Mouse (Mus musculus) hindbrain, embryonic 11.5 days (tissue): ENCODE measurements around the gene Prkcd. TPM values are rescaled to one million over a fixed set of nuclear protein-coding genes. Genes with fewer than 3 reads are reported as not detected.

Source experiments
- ATAC-seq: fragments of 200-750 bp; cut with Nextera tagmentation; 2 replicates; pipeline ENCODE4 v1.8.0; 2017; ENCODE audit warnings: mild to moderate bottlenecking, moderate TSS enrichment, moderate library complexity; ENCODE audit not compliant: low FRiP score
- DNase-seq: peaks from one replicate; pipeline ENCODE4 v3.0.0-alpha.2; 2015; ENCODE audit warnings: low spot score
- H3K27ac ChIP-seq: fragments of 300-500 bp; sonication (generic); 2 replicates; pipeline ENCODE4 v1.5.1; 2014; ENCODE audit warnings: mild to moderate bottlenecking, low read depth, low read length
- H3K27me3 ChIP-seq: fragments of 300-500 bp; sonication (generic); 2 replicates; pipeline ENCODE4 v1.6.1; 2014; ENCODE audit warnings: mild to moderate bottlenecking, low read length, moderate library complexity, mixed read lengths; ENCODE audit not compliant: control insufficient read depth, insufficient read depth
- H3K36me3 ChIP-seq: fragments of 300-500 bp; sonication (generic); 2 replicates; pipeline ENCODE4 v1.6.1; 2014; ENCODE audit warnings: mild to moderate bottlenecking, low read length, moderate library complexity, mixed read lengths; ENCODE audit not compliant: control insufficient read depth, insufficient read depth
- H3K4me1 ChIP-seq: fragments of 300-500 bp; sonication (generic); replicated peaks from 2 replicates; pipeline ENCODE4 v1.6.1; 2014; ENCODE audit warnings: low read length, mixed read lengths; ENCODE audit not compliant: control insufficient read depth, insufficient read depth
- H3K4me2 ChIP-seq: fragments of 300-500 bp; sonication (generic); replicated peaks from 2 replicates; pipeline ENCODE4 v1.6.1; 2014; ENCODE audit warnings: mild to moderate bottlenecking, low read depth, low read length
- H3K4me3 ChIP-seq: fragments of 300-500 bp; sonication (generic); 2 replicates; pipeline ENCODE4 v1.5.1; 2014; ENCODE audit warnings: low read depth, low read length
- H3K9ac ChIP-seq: fragments of 300-500 bp; sonication (generic); 2 replicates; pipeline ENCODE4 v1.6.1; 2014; ENCODE audit warnings: low read depth, low read length
- H3K9me3 ChIP-seq: fragments of 300-500 bp; sonication (generic); 2 replicates; pipeline ENCODE4 v1.6.1; 2016; ENCODE audit warnings: low read length; ENCODE audit not compliant: control insufficient read depth
- WGBS: fragments of 180-500 bp; shearing (Covaris S2); extraction: QIAGEN DNeasy Blood & Tissue Kit; methylation state at CpG from one replicate; pipeline ENCODE4 v1.1.7; 2014; 5-methylcytosine and 5-hydroxymethylcytosine counted together
- polyA plus RNA-seq: library from polyadenylated mRNA; unstranded; fragments of >200 nt; fragmentation: Nextera tagmentation; extraction: Ambion mirVana; gene quantifications from 2 replicates; pipeline ENCODE4 v1.2.1, GENCODE M21; 2014

Gene Prkcd
- polyA plus RNA-seq, 1 experiment from 2014 or later: 27.4 TPM

DNA sequence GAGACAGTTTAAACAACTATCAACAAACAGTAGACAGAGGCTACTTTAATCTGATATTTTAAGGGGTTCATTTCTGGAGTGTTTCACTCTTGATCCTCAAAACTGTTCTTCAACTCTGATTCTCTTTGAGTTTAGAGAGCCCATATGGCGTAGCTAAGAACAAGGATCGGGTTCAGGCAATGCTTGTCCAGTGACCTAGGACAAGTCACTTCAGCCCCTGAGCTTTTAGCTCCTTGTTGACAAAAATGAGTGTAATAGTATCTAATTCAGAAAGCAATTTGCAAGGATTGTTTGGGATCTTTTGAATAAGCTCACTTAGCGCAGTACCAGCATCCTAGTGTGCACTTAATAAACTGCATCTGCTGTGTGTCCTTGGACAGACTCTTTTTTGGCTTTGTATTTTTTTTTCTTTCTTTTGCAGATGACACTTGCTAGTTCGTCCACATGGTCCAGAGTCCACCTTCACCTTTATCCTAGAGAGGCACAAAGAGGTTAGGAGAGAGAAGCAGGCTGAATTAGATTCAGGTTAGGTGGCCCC lies 28.8 kb upstream of the Prkcd start:
- H3K27ac ChIP-seq: no peak overlapping the region
- H3K36me3 ChIP-seq: 0 out of 2 replicates have a peak, but pooled peaks cover 3% of the 10 kb centered on the region
- WGBS: 53% methylated on average over 4 of the region's 4 CpGs
- ATAC-seq (no peak), DNase-seq (peak; percentile 27)
- H3K4me1 ChIP-seq: no peaks in the 10 kb centered on the region
- no peaks in the 10 kb centered on the region for H3K9me3 ChIP-seq
- H3K4me3 ChIP-seq: peak overlapping the region; percentile 69
- peak overlapping the region; percentile 44 for H3K4me2 ChIP-seq
- peak overlapping the region; percentile 93 for H3K9ac ChIP-seq
- H3K27me3 ChIP-seq: no peaks in the 10 kb centered on the region

GRCm38 (mm10) chr14:30653943-30654659 lies 28.1 kb upstream of the Prkcd start, which contains the start of gene Rft1:
TSS of gene Rft1 (plus strand) at chr14:30654360.
- Histone ChIP-seq H3K36me3 (0 out of 2 replicates have a peak, but pooled peaks cover 1% of the 10 kb centered on the region), H3K4me2 (peak within 1 kb of the TSS; percentile 54), H3K4me3 (peak within 1 kb of the TSS; percentile 69), H3K27me3 (no peaks in the 10 kb centered on the region), H3K4me1 (no peaks in the 10 kb centered on the region), H3K9me3 (no peaks in the 10 kb centered on the region), H3K27ac (peak within 1 kb of the TSS; percentile 52; the same call in 1 of the 2 replicates), H3K9ac (peak within 1 kb of the TSS; percentile 93)
- ATAC-seq: peak; percentile 93
- 2% methylated on average over 38 of the region's 38 CpGs for WGBS
- DNase-seq: peak; percentile 98

- Histone ChIP-seq H3K4me1 (no peaks in the 10 kb centered on the region), H3K27me3 (no peaks in the 10 kb centered on the region), H3K9me3 (no peaks in the 10 kb centered on the region), H3K9ac (no peak overlapping the region), H3K4me2 (no peak overlapping the region), H3K27ac (no peak overlapping the region), H3K36me3 (no peaks in the 10 kb centered on the region), H3K4me3 (no peak overlapping the region)
- no peak for ATAC-seq
- WGBS: 21% methylated on average over 4 of the region's 4 CpGs
- DNase-seq: no peak
Measured at GRCm38 (mm10) chr14:30650969-30651368, 25.0 kb upstream of the Prkcd start.

- Histone ChIP-seq H3K4me1 (no peaks in the 10 kb centered on the region), H3K36me3 (no peaks in the 10 kb centered on the region), H3K9me3 (no peaks in the 10 kb centered on the region), H3K27me3 (no peaks in the 10 kb centered on the region), H3K4me3 (no peak overlapping the region), H3K9ac (no peak overlapping the region), H3K4me2 (no peak overlapping the region), H3K27ac (no peak overlapping the region)
- 83% methylated on average over 8 of the region's 8 CpGs for WGBS
- no peak for ATAC-seq
- DNase-seq: no peak
Measured at GRCm38 (mm10) chr14:30649745-30650144, 23.7 kb upstream of the Prkcd start.

- Histone ChIP-seq H3K4me2 (no peak overlapping the region), H3K27ac (no peak overlapping the region), H3K9me3 (no peaks in the 10 kb centered on the region), H3K36me3 (no peaks in the 10 kb centered on the region), H3K9ac (no peak overlapping the region), H3K27me3 (no peaks in the 10 kb centered on the region), H3K4me3 (no peak overlapping the region), H3K4me1 (no peaks in the 10 kb centered on the region)
- 70% methylated on average over 3 of the region's 3 CpGs for WGBS
- ATAC-seq (no peak), DNase-seq (no peak)
Measured at GRCm38 (mm10) chr14:30648478-30648877, 22.5 kb upstream of the Prkcd start.

- H3K4me2 ChIP-seq: no peak overlapping the region
- 90% methylated on average over 1 of the region's 1 CpGs for WGBS
- ATAC-seq: no peak
Measured at GRCm38 (mm10) chr14:30646486-30646885, 20.5 kb upstream of the Prkcd start.

DNA sequence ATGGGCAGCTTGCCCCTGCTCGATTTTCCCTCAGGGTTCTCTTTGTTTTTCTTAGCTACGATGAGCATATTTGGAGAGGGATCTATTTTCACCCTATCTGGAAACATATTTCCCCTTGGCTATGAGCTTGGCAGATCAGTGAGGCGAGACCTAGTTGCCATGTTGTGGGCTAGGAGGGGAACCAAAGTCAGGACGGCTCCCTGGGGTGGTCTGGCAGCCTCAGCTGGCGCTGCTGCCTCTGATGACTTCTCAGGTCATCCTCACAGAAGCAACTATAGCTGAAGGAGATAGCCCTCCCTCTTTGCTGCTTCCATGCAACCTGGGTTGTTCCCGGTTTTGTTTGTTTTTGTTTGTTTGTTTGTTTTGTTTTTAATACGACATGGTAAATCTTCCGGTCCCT lies 19.1 kb upstream of the Prkcd start:
- no peak for DNase-seq
- no peak overlapping the region for H3K9ac ChIP-seq
- H3K9me3 ChIP-seq: no peaks in the 10 kb centered on the region
- no peak for ATAC-seq
- no peaks in the 10 kb centered on the region for H3K4me1 ChIP-seq
- no peaks in the 10 kb centered on the region for H3K36me3 ChIP-seq
- 72% methylated on average over 8 of the region's 8 CpGs for WGBS
- H3K27ac ChIP-seq: no peak overlapping the region
- H3K4me2 ChIP-seq: no peak overlapping the region
- no peaks in the 10 kb centered on the region for H3K27me3 ChIP-seq
- no peak overlapping the region for H3K4me3 ChIP-seq

More at GRCm38 (mm10) chr14:30646486-30646885, 20.5 kb upstream of the Prkcd start:
- Histone ChIP-seq H3K9me3 (no peaks in the 10 kb centered on the region), H3K36me3 (no peaks in the 10 kb centered on the region), H3K4me1 (no peaks in the 10 kb centered on the region), H3K27me3 (no peaks in the 10 kb centered on the region), H3K9ac (no peak overlapping the region), H3K27ac (no peak overlapping the region), H3K4me3 (no peak overlapping the region)
- DNase-seq: no peak

DNA sequence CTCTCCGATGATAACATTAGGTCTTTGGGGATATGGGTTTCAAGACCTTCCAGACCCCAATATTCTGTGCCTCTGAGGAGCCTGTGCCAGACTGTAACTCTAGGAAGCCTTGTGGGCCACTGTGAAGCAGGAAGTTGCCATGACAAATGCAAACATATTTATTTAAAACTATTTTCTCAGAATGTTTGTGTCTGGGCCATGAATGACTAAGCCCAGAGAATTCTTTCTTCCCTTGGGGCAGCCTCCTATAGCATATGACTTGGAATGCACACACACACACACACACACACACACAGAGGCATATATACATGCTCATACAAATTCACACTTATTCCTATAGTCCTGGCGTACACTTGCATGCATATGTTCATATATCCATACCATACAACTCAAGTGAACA lies 18.0 kb upstream of the Prkcd start:
- no peak for DNase-seq
- 89% methylated on average over 2 of the region's 2 CpGs for WGBS
- Histone ChIP-seq H3K4me2 (no peak overlapping the region), H3K4me3 (no peak overlapping the region), H3K4me1 (no peaks in the 10 kb centered on the region), H3K27me3 (no peaks in the 10 kb centered on the region), H3K9me3 (no peaks in the 10 kb centered on the region), H3K27ac (no peak overlapping the region), H3K9ac (no peak overlapping the region), H3K36me3 (no peaks in the 10 kb centered on the region)
- ATAC-seq: no peak

DNA sequence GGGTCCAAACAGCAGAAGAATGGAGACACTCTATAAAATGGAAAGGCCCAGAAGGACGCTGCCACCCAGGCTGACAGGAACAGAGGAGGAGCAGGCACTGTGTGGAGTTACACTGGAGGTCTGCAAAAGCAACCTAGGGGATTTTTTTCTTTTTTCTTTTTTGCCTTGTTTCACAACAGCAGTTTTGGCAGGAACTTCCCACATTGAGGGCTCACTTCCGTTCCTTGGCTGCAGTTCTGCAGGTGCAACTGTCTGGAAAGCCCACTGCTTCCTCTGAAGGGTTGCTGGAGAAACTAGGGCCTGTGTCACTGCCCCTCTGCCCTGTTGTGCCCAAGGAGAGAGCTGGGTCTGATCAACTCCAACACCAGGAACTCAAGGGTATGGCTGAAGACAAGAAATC lies 15.7 kb upstream of the Prkcd start:
- H3K9me3 ChIP-seq: no peaks in the 10 kb centered on the region
- H3K27ac ChIP-seq: no peak overlapping the region
- H3K27me3 ChIP-seq: no peaks in the 10 kb centered on the region
- DNase-seq (no peak), ATAC-seq (no peak)
- H3K4me3 ChIP-seq: no peak overlapping the region
- no peaks in the 10 kb centered on the region for H3K36me3 ChIP-seq
- 80% methylated on average over 2 of the region's 2 CpGs for WGBS
- H3K4me1 ChIP-seq: no peaks in the 10 kb centered on the region
- H3K4me2 ChIP-seq: no peak overlapping the region
- no peak overlapping the region for H3K9ac ChIP-seq
